ENCODE assay signal across 10 mouse cellular contexts in the genomic region with DNA sequence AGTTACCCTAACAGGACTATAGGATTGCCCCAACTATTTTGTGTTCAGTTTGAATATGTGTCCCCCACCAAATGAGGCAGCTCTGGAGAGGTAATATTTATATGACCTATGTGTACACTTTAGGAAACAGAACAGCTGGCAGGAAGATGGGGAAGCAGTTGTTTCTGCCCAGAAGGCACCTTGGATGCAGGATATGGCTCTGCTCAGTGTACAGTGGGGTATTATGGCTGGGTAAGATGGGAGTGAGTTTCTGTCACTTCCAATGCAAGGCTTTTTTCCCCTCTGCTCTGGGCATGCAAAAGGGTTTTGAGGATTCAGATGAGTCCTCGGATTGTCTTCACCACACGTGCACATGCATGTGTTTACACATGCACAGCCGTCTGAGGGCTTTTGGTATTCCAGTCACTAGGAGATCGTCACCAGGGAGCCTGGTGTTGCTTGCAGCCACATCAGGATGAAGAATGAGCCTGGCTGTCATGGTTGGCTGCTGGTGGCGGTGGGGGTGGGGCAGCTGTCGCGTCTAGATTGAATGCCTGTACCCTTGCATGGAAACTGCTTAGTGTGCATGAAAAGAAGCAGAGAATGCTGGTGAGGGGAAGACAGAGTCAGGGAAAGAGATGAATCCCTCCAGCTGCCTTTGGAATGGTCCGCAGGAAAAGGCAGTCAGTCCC.
DNase-seq lines count a peak whose midpoint lies in the region; ATAC-seq and TF ChIP-seq lines count a peak whose summit lies in the region.
"Had no signal": no experiment of that assay in that cellular context is flagged by ENCODE, and none has a peak within 500 bp of the region (broad histone marks: within the 10 kb centered on the region; RNA-seq: fewer than 3 reads in every experiment).

No protein-coding gene starts in this region.

- H3K4me2 ChIP-seq in forebrain, embryonic 11.5 days (ENCODE audit: low read depth, low read length, severe bottlenecking) = no peak overlapping the region
- peak overlapping the region; percentile 25; the same call in 1 of the 2 replicates for H3K4me2 ChIP-seq in midbrain, embryonic 13.5 days (replicated peaks)
- H3K4me2 ChIP-seq: heart, embryonic 13.5 days; lung, embryonic 15.5 days had no signal

- no peaks in the 10 kb centered on the region; the same call in 1 of the 2 replicates for H3K9me3 ChIP-seq in forebrain, embryonic 10.5 days
- no peaks in the 10 kb centered on the region; the same call in 1 of the 2 replicates for H3K9me3 ChIP-seq in forebrain, embryonic 11.5 days (ENCODE audit: control insufficient read depth, low read length)
- H3K9me3 ChIP-seq in midbrain, embryonic 13.5 days = no peaks in the 10 kb centered on the region; the same call in 1 of the 2 replicates
- H3K9me3 ChIP-seq: heart, embryonic 13.5 days; lung, embryonic 15.5 days had no signal

- no peak for TF ChIP-seq POLR2A in lung, adult 2 months (IDR thresholded peaks at IDR 0.05; ENCODE audit: borderline replicate concordance, extremely low read depth, low read depth, low read length)

- DNase-seq in forebrain, embryonic 10.5 days (ENCODE audit: extremely low spot score, low spot score) = peak; percentile 14
- DNase-seq in forebrain, embryonic 11.5 days (ENCODE audit: low spot score) = no peak
- peak; percentile 24 for DNase-seq in brain, embryonic 18.5 days (ENCODE audit: low read depth, low spot score)
- DNase-seq in forelimb bud, embryonic 11.5 days (ENCODE audit: low read depth, low spot score) = peak; percentile 1
- DNase-seq in lung, adult 2 months = no peak
- DNase-seq in heart, adult 11 months = no peak

- H3K4me1 ChIP-seq in forebrain, embryonic 10.5 days = peaks cover 6% of the 10 kb centered on the region; the same call in 1 of the 2 replicates
- H3K4me1 ChIP-seq in forebrain, embryonic 11.5 days (replicated peaks; ENCODE audit: control insufficient read depth, insufficient read depth, low read length) = 0 out of 2 replicates have a peak, but pooled peaks cover 1% of the 10 kb centered on the region
- peaks cover 15% of the 10 kb centered on the region for H3K4me1 ChIP-seq in midbrain, embryonic 13.5 days (replicated peaks)
- no peaks in the 10 kb centered on the region for H3K4me1 ChIP-seq in lung, adult 2 months (ENCODE audit: control insufficient read depth, insufficient read depth, low read length)
- H3K4me1 ChIP-seq: heart, embryonic 13.5 days; lung, embryonic 15.5 days had no signal

- WGBS in forebrain, embryonic 10.5 days = 44% methylated on average over 8 of the region's 8 CpGs
- WGBS in forebrain, embryonic 11.5 days = 38% methylated on average over 8 of the region's 8 CpGs
- WGBS in midbrain, embryonic 13.5 days = 9% methylated on average over 8 of the region's 8 CpGs
- WGBS in lung, adult 2 months = 24% methylated on average over 8 of the region's 8 CpGs

- no peak overlapping the region for H3K4me3 ChIP-seq in forebrain, embryonic 10.5 days
- no peak overlapping the region for H3K4me3 ChIP-seq in forebrain, embryonic 11.5 days (ENCODE audit: low read depth, low read length)
- H3K4me3 ChIP-seq in midbrain, embryonic 13.5 days (replicated peaks) = no peak overlapping the region
- no peak overlapping the region for H3K4me3 ChIP-seq in lung, adult 2 months (replicated peaks; ENCODE audit: extremely low read depth, low read depth, low read length)
- H3K4me3 ChIP-seq: heart, embryonic 13.5 days; lung, embryonic 15.5 days had no signal

- H3K27ac ChIP-seq in forebrain, embryonic 10.5 days = no peak overlapping the region
- no peak overlapping the region for H3K27ac ChIP-seq in forebrain, embryonic 11.5 days (ENCODE audit: low read depth, low read length)
- H3K27ac ChIP-seq in midbrain, embryonic 13.5 days = peak overlapping the region; percentile 67
- H3K27ac ChIP-seq: heart, embryonic 13.5 days; lung, embryonic 15.5 days had no signal

- no peaks in the 10 kb centered on the region for H3K27me3 ChIP-seq in forebrain, embryonic 10.5 days (ENCODE audit: poor library complexity, severe bottlenecking)
- no peaks in the 10 kb centered on the region for H3K27me3 ChIP-seq in forebrain, embryonic 11.5 days (ENCODE audit: control insufficient read depth, insufficient read depth, low read length)
- H3K27me3 ChIP-seq in midbrain, embryonic 13.5 days = no peaks in the 10 kb centered on the region
- H3K27me3 ChIP-seq: heart, embryonic 13.5 days; lung, embryonic 15.5 days had no signal

- no peak for TF ChIP-seq CTCF in lung, adult 2 months (IDR thresholded peaks at IDR 0.05; ENCODE audit: insufficient read depth, low read length)

- H3K9ac ChIP-seq in forebrain, embryonic 11.5 days (ENCODE audit: low read length) = no peak overlapping the region
- no peak overlapping the region for H3K9ac ChIP-seq in midbrain, embryonic 13.5 days (replicated peaks)
- H3K9ac ChIP-seq: heart, embryonic 13.5 days; lung, embryonic 15.5 days had no signal

- no peaks in the 10 kb centered on the region for H3K36me3 ChIP-seq in forebrain, embryonic 10.5 days (replicated peaks)
- H3K36me3 ChIP-seq in forebrain, embryonic 11.5 days (ENCODE audit: control insufficient read depth, insufficient read depth, low read length) = no peaks in the 10 kb centered on the region
- no peaks in the 10 kb centered on the region for H3K36me3 ChIP-seq in midbrain, embryonic 13.5 days
- H3K36me3 ChIP-seq: heart, embryonic 13.5 days; lung, embryonic 15.5 days had no signal

- ATAC-seq in forebrain, embryonic 11.5 days (replicated peaks; ENCODE audit: low FRiP score) = no peak
- peak; percentile 84 for ATAC-seq in midbrain, embryonic 13.5 days
- no peak for ATAC-seq in erythroid progenitor cell, adult 5-6 weeks (replicated peaks; ENCODE audit: low FRiP score, poor library complexity, severe bottlenecking)

Comparison
In these comparisons a context has a peak if more than half of its experiments do, and no peak if none do; other contexts are left out.
1. DNase-seq: peak in forebrain, embryonic 10.5 days (single experiment), brain, embryonic 18.5 days (single experiment) and forelimb bud, embryonic 11.5 days (single experiment); none in forebrain, embryonic 11.5 days (single experiment), lung, adult 2 months (single experiment) and heart, adult 11 months (single experiment).